Mouse (Mus musculus): Measurements from ENCODE around the gene St3gal5.
A peak's percentile ranks its signal among the peaks of the same experiment; 100 is the strongest.

The St3gal5 gene

GRCm38 (mm10) chr6:72098021-72098655, 746 bp downstream of the St3gal5 start:
- DNase-seq (ENCODE audit: inconsistent ontology term) = no peak

DNA sequence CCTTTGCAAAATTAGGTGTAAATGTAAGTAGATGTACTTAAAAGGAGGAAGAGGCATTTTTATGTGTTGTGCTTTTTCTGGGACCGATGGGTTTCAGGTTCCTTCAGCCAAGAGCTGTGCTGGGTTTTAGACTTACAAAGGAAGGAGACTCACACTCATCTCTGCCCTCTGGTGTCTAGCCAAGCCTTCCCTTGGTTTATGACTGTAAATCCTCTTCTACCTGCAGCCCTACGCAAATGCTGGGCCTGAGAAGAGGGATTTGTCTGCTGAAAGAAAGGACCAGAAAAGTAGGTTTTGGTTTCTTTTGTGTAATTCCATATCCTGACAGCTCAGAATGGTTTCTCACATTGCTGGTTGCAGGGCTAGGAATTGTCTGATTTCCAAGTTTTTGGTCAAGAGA, 1.3 kb downstream of the St3gal5 start:
- no peak for DNase-seq (ENCODE audit: inconsistent ontology term)

GRCm38 (mm10) chr6:72099281-72099680, 1.9 kb downstream of the St3gal5 start:
- DNase-seq (ENCODE audit: inconsistent ontology term) = no peak

DNA sequence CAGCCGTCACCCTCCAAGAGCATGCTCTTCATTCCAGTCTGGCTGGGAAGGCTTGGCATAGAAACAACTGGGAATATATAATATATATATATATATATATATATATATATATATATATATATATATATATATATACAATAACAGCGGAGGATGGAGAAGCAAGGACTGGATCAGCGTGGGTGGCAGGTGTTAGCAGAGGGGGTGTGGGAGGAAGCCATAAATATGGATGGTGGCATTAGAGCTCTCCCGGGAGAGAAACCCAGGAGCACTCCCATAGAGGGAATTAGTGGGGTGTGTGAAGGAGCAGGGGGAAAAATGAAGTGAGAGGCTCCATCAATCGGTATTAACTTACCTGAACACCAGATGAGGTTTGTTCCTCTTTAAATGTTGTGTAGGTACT, 2.8 kb downstream of the St3gal5 start:
- DNase-seq (ENCODE audit: inconsistent ontology term) = no peak

GRCm38 (mm10) chr6:72100939-72101338, 3.5 kb downstream of the St3gal5 start:
- no peak for DNase-seq (ENCODE audit: inconsistent ontology term)

- DNase-seq (ENCODE audit: inconsistent ontology term) = no peak
Measured at GRCm38 (mm10) chr6:72101386-72101785, 4.0 kb downstream of the St3gal5 start.

DNA sequence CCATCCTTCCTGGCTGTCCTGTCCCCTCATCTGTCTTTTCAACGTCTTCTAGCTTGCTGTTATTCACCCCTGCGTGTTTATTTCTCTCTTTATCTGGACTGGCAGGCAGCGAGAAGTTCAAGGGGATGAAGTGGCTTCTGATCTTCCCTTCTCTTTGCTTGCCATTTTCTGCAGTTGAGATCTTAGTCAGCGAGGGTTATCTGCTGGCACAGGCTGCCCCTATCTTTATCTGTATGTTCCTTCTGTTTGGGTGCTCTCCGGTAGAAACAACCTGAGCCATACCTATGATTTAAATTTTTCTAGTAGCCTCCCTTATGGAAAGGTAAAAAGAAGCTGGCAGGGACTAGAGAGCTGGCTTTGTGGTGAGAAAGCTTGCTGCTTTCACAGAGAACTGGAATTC, 4.7 kb downstream of the St3gal5 start:
- no peak for DNase-seq (ENCODE audit: inconsistent ontology term)

GRCm38 (mm10) chr6:72104534-72104933, 7.1 kb downstream of the St3gal5 start:
- DNase-seq (ENCODE audit: inconsistent ontology term) = no peak

- peak; percentile 79 for DNase-seq (ENCODE audit: inconsistent ontology term)
Measured at GRCm38 (mm10) chr6:72108941-72109892, 11.8 kb downstream of the St3gal5 start.

GRCm38 (mm10) chr6:72110577-72110976, 13.2 kb downstream of the St3gal5 start:
- DNase-seq (ENCODE audit: inconsistent ontology term) = no peak

- no peak for DNase-seq (ENCODE audit: inconsistent ontology term)
Measured at GRCm38 (mm10) chr6:72112575-72112974, 15.2 kb downstream of the St3gal5 start.

GRCm38 (mm10) chr6:72113093-72113702, 15.8 kb downstream of the St3gal5 start:
- no peak for DNase-seq (ENCODE audit: inconsistent ontology term)

GRCm38 (mm10) chr6:72114902-72115301, 17.5 kb downstream of the St3gal5 start:
- no peak for DNase-seq (ENCODE audit: inconsistent ontology term)

DNA sequence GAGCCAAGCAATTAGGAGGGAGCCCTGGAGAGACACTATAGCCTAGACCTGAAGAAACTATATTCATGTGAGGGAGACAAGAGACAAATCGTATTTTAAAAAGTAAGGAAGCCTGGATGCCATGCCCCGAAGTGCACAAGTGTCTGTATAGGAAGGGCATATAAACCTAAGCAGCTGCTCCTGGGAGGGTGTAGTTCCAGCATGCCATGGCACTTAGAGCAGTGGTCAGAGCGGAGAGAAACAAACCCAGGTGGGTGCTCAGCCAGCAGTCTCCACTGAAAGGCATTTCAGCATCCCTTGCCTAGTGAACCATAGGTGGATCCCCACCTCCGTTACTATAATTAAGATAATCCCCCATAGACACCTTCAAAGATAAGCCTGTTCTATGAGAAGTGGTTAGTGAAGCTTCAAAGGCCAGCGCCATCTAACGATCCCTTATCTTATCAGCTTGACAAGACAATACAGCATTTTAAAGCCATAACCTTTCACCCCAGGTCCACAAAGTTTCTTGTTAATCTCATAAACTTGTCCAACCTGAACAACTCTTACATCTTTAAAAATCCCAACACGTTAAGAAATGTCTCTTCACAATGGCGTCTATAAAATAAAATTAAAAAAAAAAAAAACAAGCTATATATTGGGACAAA, 20.1 kb downstream of the St3gal5 start:
- DNase-seq (ENCODE audit: inconsistent ontology term) = no peak

DNA sequence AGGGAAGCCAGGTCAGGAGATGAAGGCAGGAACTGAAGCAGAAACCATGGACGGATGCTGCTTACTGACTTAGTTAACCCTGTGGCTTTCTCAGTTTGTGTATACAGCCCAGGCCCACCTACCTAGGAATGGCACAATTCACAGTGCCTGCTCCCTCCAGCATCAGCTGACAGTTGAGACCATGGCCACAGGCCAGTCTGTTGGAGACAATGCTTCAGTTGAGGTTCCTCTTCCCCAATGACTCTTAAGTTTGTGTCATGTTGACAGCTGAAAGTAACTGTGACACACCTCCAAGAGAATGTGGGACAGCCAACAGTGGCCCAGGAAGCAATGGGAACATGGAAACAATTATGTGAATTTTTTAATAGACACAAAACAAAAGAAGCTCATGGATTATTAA, 22.5 kb downstream of the St3gal5 start:
- DNase-seq (ENCODE audit: inconsistent ontology term) = no peak

GRCm38 (mm10) chr6:72121301-72121700, 23.9 kb downstream of the St3gal5 start:
- peak; percentile 38 for DNase-seq (ENCODE audit: inconsistent ontology term)

DNA sequence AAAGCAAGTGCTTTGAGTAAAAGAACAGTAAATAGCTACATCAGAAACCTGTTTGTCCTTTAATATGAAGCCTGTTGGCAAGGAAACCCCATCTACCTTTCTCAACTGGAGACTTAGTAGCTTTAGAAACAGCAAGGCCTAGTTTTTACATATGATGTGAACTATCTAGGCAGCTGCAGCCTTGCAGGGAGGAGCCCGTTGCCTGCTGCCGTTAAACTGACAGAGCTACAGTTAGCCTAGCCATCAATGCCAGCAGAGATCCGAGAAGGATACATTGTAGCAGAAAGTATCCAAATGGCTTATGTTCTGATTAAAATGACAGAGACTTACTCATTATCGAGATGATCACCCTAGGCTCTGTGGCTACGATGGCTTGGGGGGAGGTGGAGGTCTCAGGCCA, 25.1 kb downstream of the St3gal5 start:
- no peak for DNase-seq (ENCODE audit: inconsistent ontology term)

GRCm38 (mm10) chr6:72124315-72125103, 27.1 kb downstream of the St3gal5 start:
- no peak for DNase-seq (ENCODE audit: inconsistent ontology term)

- DNase-seq (ENCODE audit: inconsistent ontology term) = no peak
Measured at GRCm38 (mm10) chr6:72126128-72126917, 28.9 kb downstream of the St3gal5 start.

DNA sequence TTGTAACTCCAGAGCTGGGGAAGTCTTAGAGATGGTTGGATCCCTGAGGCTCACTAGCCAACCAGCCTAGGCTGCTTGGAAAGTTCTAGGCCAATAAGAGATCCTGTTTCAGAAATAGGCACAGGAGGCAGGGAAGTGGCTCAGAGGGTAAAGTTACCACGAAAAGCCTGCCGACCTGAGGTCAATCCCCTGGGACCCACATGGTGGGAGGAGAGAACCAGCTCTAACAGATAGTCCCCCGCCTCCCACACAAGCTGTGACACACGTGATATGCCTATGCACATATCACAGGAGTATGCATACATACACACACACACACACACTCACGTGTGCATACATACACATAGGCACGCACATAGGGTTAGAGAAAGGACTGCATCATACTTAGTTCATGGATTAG, 32.7 kb downstream of the St3gal5 start:
- no peak for DNase-seq (ENCODE audit: inconsistent ontology term)
